Mouse (Mus musculus) frontal cortex, postnatal 10 days (tissue): ENCODE results near the gene Emx2.

Experiments
- DNase-seq, 2 experiments: peaks; one replicate each; pipeline ENCODE4 v3.0.0; 2022; ENCODE audit warnings: low spot score in 2 of 2, mixed read lengths in 1 of 2

The Emx2 gene

GRCm38 (mm10) chr19:59457951-59458742, at the start of gene Emx2:
Emx2 (plus strand) TSS chr19:59458372.
- DNase-seq: peak; percentile 64 to 73

GRCm38 (mm10) chr19:59414128-59414527, 44.0 kb upstream of the Emx2 start:
- no peak for DNase-seq

- DNase-seq: peak; percentile 78 to 90
Observed at GRCm38 (mm10) chr19:59418024-59418423, 40.1 kb upstream of the Emx2 start.

- no peak for DNase-seq
Observed at GRCm38 (mm10) chr19:59418671-59419070, 39.5 kb upstream of the Emx2 start.

GRCm38 (mm10) chr19:59422393-59422792, 35.8 kb upstream of the Emx2 start:
- DNase-seq: no peak

GRCm38 (mm10) chr19:59423685-59424084, 34.5 kb upstream of the Emx2 start:
- no peak for DNase-seq

GRCm38 (mm10) chr19:59424975-59425374, 33.2 kb upstream of the Emx2 start:
- no peak for DNase-seq

- no peak for DNase-seq
Observed at GRCm38 (mm10) chr19:59432286-59432685, 25.9 kb upstream of the Emx2 start.

- DNase-seq: no peak
Observed at GRCm38 (mm10) chr19:59450561-59451135, 7.5 kb upstream of the Emx2 start.

GRCm38 (mm10) chr19:59451441-59451951, 6.7 kb upstream of the Emx2 start:
- DNase-seq: no peak

GRCm38 (mm10) chr19:59452321-59452720, 5.9 kb upstream of the Emx2 start:
- no peak for DNase-seq

GRCm38 (mm10) chr19:59453591-59453990, 4.6 kb upstream of the Emx2 start:
- no peak for DNase-seq

GRCm38 (mm10) chr19:59454196-59454595, 4.0 kb upstream of the Emx2 start:
- peak; percentile 29 to 78 for DNase-seq

- no peak for DNase-seq
Observed at GRCm38 (mm10) chr19:59455671-59456070, 2.5 kb upstream of the Emx2 start.

- DNase-seq: peak in 1 of 2 experiments; percentile 28
Observed at GRCm38 (mm10) chr19:59457011-59457945, 894 bp upstream of the Emx2 start.

GRCm38 (mm10) chr19:59458743-59459135, 567 bp downstream of the Emx2 start:
- no peak for DNase-seq

GRCm38 (mm10) chr19:59459158-59459781, 1.1 kb downstream of the Emx2 start:
- DNase-seq: no peak

GRCm38 (mm10) chr19:59459811-59460241, 1.7 kb downstream of the Emx2 start:
- no peak for DNase-seq

- no peak for DNase-seq
Observed at GRCm38 (mm10) chr19:59460328-59461115, 2.4 kb downstream of the Emx2 start.
